In the genomic region with DNA sequence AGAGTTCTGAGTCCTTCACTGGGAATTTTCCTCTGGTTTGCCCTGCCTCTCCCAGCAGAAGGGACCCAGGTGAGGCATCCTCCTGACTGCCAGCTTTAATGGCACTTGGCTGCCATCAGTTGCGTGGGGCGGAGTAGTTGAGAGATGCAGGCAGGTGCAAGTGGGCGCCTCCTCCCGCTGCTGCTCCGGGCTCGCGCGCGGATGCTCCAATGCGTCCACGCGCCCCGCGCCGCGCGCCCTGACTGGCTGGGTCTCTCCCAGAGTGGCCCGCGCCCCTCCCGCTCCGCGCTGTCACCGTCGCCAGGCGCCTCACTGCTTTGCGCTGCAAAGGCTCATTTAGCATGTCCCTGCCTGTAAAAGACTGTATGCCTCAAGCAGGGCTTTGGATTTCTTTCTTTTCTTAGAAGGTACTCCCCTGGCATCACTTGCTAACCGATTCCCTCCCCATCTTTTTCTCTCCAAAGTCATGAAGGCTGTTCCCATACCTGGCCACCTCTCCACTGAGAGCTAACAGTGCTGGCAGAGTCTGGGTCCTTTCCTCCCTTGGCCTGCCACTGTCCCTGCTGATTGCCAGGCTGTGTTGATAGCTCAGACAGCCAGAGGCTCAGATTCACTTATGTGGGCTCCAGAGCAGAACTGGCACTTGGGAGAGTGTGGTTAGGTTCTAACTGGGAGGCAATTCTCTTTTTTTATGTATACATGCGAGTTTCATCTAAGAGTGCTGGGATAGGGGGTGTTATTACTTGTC, we compare ENCODE assay signal across 9 mouse cellular contexts. TPM values are rescaled to one million over a fixed set of nuclear protein-coding genes. Genes with fewer than 3 reads are reported as not detected.
A peak's percentile ranks its signal among the peaks of the same experiment; 100 is the strongest.
DNase-seq lines count a peak whose midpoint lies in the region; ATAC-seq and TF ChIP-seq lines count a peak whose summit lies in the region.
"Had no signal": no experiment of that assay in that cellular context is flagged by ENCODE, and none has a peak within 500 bp of the region (broad histone marks: within the 10 kb centered on the region; RNA-seq: fewer than 3 reads in every experiment).

A gene (minus strand): TSS at position 160 of the 748 bp plus-strand sequence.

- DNase-seq in lung, postnatal 14 days, result no peak
- DNase-seq in embryonic facial prominence, embryonic 14.5 days (ENCODE audit: low spot score), result peak; percentile 54
- peak; percentile 58 to 65 for DNase-seq in layer of hippocampus, adult 8-10 months (ENCODE audit: low spot score in 2 of 2)
- no peak for DNase-seq in ovary, adult 18-20 months (ENCODE audit: low spot score)
- no peak for DNase-seq in thymus, adult 2 months

- peak within 1 kb of the TSS; percentile 33 for H3K4me2 ChIP-seq in lung, embryonic 15.5 days
- peak within 1 kb of the TSS; percentile 64 for H3K4me2 ChIP-seq in embryonic facial prominence, embryonic 14.5 days (ENCODE audit: low read depth, low read length)
- peak within 1 kb of the TSS; percentile 77 for H3K4me2 ChIP-seq in midbrain, embryonic 15.5 days

- H3K27me3 ChIP-seq in lung, embryonic 15.5 days, result peaks cover 10% of the 10 kb centered on the region; the same call in 1 of the 2 replicates
- H3K27me3 ChIP-seq in embryonic facial prominence, embryonic 14.5 days (replicated peaks; ENCODE audit: control insufficient read depth, insufficient read depth, low read length), result peaks cover 6% of the 10 kb centered on the region; the same call in 1 of the 2 replicates
- no peaks in the 10 kb centered on the region for H3K27me3 ChIP-seq in midbrain, embryonic 15.5 days (replicated peaks)
- no peaks in the 10 kb centered on the region for H3K27me3 ChIP-seq in thymus, adult 2 months (ENCODE audit: control insufficient read depth, insufficient read depth, low read length)

- H3K9me3 ChIP-seq in lung, embryonic 15.5 days, result no peaks in the 10 kb centered on the region
- no peaks in the 10 kb centered on the region for H3K9me3 ChIP-seq in embryonic facial prominence, embryonic 14.5 days (ENCODE audit: control insufficient read depth, low read length)
- H3K9me3 ChIP-seq in midbrain, embryonic 15.5 days, result no peaks in the 10 kb centered on the region

- H3K9ac ChIP-seq in lung, embryonic 15.5 days, result no peak within 1 kb of the TSS
- peak within 1 kb of the TSS; percentile 39; the same call in 1 of the 2 replicates for H3K9ac ChIP-seq in embryonic facial prominence, embryonic 14.5 days (ENCODE audit: low read depth, low read length)
- peak within 1 kb of the TSS; percentile 57 for H3K9ac ChIP-seq in midbrain, embryonic 15.5 days

- H3K27ac ChIP-seq in lung, embryonic 15.5 days, result no peak within 1 kb of the TSS
- no peak within 1 kb of the TSS for H3K27ac ChIP-seq in embryonic facial prominence, embryonic 14.5 days (replicated peaks; ENCODE audit: low read depth, low read length)
- H3K27ac ChIP-seq in midbrain, embryonic 15.5 days, result peak within 1 kb of the TSS; percentile 73
- H3K27ac ChIP-seq in thymus, adult 2 months (ENCODE audit: control insufficient read depth, insufficient read depth, low read length), result no peak within 1 kb of the TSS
- H3K27ac ChIP-seq: macrophage had no signal

- ATAC-seq in lung, embryonic 15.5 days (ENCODE audit: borderline replicate concordance, extremely low read depth, low FRiP score, low TSS enrichment), result no peak
- ATAC-seq in embryonic facial prominence, embryonic 14.5 days (ENCODE audit: low read depth), result peak; percentile 85
- ATAC-seq in midbrain, embryonic 15.5 days (replicated peaks), result peak; percentile 94
- no peak for ATAC-seq in erythroid progenitor cell, adult 5-6 weeks (replicated peaks; ENCODE audit: low FRiP score, poor library complexity, severe bottlenecking)

- no peak for TF ChIP-seq POLR2A in thymus, adult 2 months (IDR thresholded peaks at IDR 0.05; ENCODE audit: control insufficient read depth, extremely low read depth, insufficient read depth, low read length, poor library complexity)

- H3K4me3 ChIP-seq in lung, embryonic 15.5 days, result no peak within 1 kb of the TSS
- peak within 1 kb of the TSS; percentile 34 for H3K4me3 ChIP-seq in embryonic facial prominence, embryonic 14.5 days (ENCODE audit: low read depth, low read length)
- peak within 1 kb of the TSS; percentile 55 for H3K4me3 ChIP-seq in midbrain, embryonic 15.5 days
- H3K4me3 ChIP-seq in thymus, adult 2 months (ENCODE audit: control insufficient read depth, insufficient read depth, low read length), result no peak within 1 kb of the TSS

- H3K4me1 ChIP-seq in lung, embryonic 15.5 days, result no peaks in the 10 kb centered on the region
- 0 out of 2 replicates have a peak, but pooled peaks cover 4% of the 10 kb centered on the region for H3K4me1 ChIP-seq in embryonic facial prominence, embryonic 14.5 days (ENCODE audit: control insufficient read depth, insufficient read depth, low read length)
- peaks cover 19% of the 10 kb centered on the region for H3K4me1 ChIP-seq in midbrain, embryonic 15.5 days
- H3K4me1 ChIP-seq in thymus, adult 2 months (replicated peaks; ENCODE audit: control insufficient read depth, insufficient read depth, low read length), result no peaks in the 10 kb centered on the region

- TF ChIP-seq CTCF in thymus, adult 2 months (IDR thresholded peaks at IDR 0.05; ENCODE audit: borderline replicate concordance, control insufficient read depth, extremely low read depth, insufficient read depth, low read length, poor library complexity), result no peak

- H3K36me3 ChIP-seq in lung, embryonic 15.5 days, result no peaks in the 10 kb centered on the region
- H3K36me3 ChIP-seq in embryonic facial prominence, embryonic 14.5 days (ENCODE audit: control insufficient read depth, insufficient read depth, low read length), result no peaks in the 10 kb centered on the region
- H3K36me3 ChIP-seq in midbrain, embryonic 15.5 days (replicated peaks), result no peaks in the 10 kb centered on the region
- H3K36me3 ChIP-seq in thymus, adult 2 months (ENCODE audit: control insufficient read depth, insufficient read depth, low read length), result no peaks in the 10 kb centered on the region

- 3% methylated on average over 28 of the region's 28 CpGs for WGBS in lung, embryonic 15.5 days
- 4% methylated on average over 28 of the region's 28 CpGs for WGBS in embryonic facial prominence, embryonic 14.5 days
- 2% methylated on average over 28 of the region's 28 CpGs for WGBS in midbrain, embryonic 15.5 days
- 11% methylated on average over 28 of the region's 28 CpGs for WGBS in thymus, adult 2 months

RNA-seq across cellular contexts. Expression of the gene that starts here (rescaled TPM):
- 0.04 and 0.67 TPM in 2 replicates for polyA plus RNA-seq in lung, embryonic 15.5 days (2015; fragmentation: Nextera tagmentation; extraction: Ambion mirVana)
- 1.8 and 2.3 TPM in 2 replicates for polyA plus RNA-seq in embryonic facial prominence, embryonic 14.5 days (2014; fragmentation: Nextera tagmentation; extraction: Ambion mirVana)
- 10 to 100 TPM; 10.5 to 15.0 (median 13.5) TPM for total RNA-seq in layer of hippocampus, adult 8-10 months (2022)
- 13.7 and 18.7 TPM in 2 replicates for polyA plus RNA-seq in midbrain, embryonic 15.5 days (2015; fragmentation: Nextera tagmentation; extraction: Ambion mirVana)
- not detected in 2 replicates for total RNA-seq in erythroid progenitor cell, adult 5-6 weeks (2015; ENCODE audit: low replicate concordance)
- not detected in 2 replicates for total RNA-seq in erythroid progenitor cell, adult 5-6 weeks (2017; ENCODE audit: low replicate concordance)
- polyA plus RNA-seq in thymus, adult 2 months (2012; rRNA removed), result not detected in 2 replicates
- polyA plus RNA-seq: macrophage had no signal

Comparison
In these comparisons a context has a peak if more than half of its experiments do, and no peak if none do; other contexts are left out.
1. RNA of the gene that starts here (total RNA-seq): 10.5 to 15.0 TPM in layer of hippocampus, adult 8-10 months; not detected in erythroid progenitor cell, adult 5-6 weeks; every median in the first group is over 10 times any median in the second.
2. ATAC-seq: peak in embryonic facial prominence, embryonic 14.5 days (single experiment) and midbrain, embryonic 15.5 days (single experiment); none in lung, embryonic 15.5 days (single experiment) and erythroid progenitor cell, adult 5-6 weeks (single experiment).
3. H3K4me3 ChIP-seq: peak in embryonic facial prominence, embryonic 14.5 days (single experiment) and midbrain, embryonic 15.5 days (single experiment); none in lung, embryonic 15.5 days (single experiment) and thymus, adult 2 months (single experiment).
4. DNase-seq: peak in embryonic facial prominence, embryonic 14.5 days (single experiment) and layer of hippocampus, adult 8-10 months (2 of 2); none in lung, postnatal 14 days (single experiment), ovary, adult 18-20 months (single experiment) and thymus, adult 2 months (single experiment).
5. Peak in every context shown above with its lines, with median percentiles within 50 percentile points of each other: H3K4me2 ChIP-seq.